Mouse (Mus musculus) bone marrow, adult 2 months (tissue): Measurements from ENCODE around the gene Rab4a.

Source experiments
- CTCF ChIP-seq: fragments of 200-500 bp; IDR thresholded peaks from 2 replicates; pipeline ENCODE4 v1.5.1; 2011; ENCODE audit warnings: low read length, control low read depth; ENCODE audit not compliant: control insufficient read depth, insufficient read depth
- POLR2A ChIP-seq: fragments of 200-500 bp; IDR thresholded peaks from 2 replicates; pipeline ENCODE4 v1.6.1; 2011; ENCODE audit warnings: low read depth, mild to moderate bottlenecking, control low read depth, low read length, borderline replicate concordance; ENCODE audit not compliant: control insufficient read depth

DNA sequence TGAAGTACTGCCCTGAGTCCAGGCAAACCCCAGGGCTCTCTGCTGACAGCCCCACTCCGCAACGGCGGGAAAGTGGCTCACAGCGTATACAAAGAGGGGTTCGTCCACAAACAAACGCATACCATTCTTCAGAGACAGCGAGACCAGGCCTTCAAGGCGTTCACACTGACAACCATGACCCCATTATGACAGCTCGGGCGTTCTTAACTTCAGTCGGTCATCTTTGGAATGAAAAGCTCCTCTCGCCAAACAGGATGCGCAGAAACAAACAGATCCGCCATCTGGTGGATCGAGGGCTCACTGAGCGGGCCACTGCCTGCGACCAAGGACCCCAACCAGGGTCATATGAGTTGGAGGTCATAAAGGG is 52.8 kb downstream of the Rab4a start:
- TF ChIP-seq CTCF (no peak), POLR2A (no peak)
